Mouse (Mus musculus): ENCODE measurements around the gene Prr12. TPM values are rescaled to one million over a fixed set of nuclear protein-coding genes. Genes with fewer than 3 reads are reported as not detected.

Prr12 gene
- polyA plus RNA-seq, 1 experiment from 2014 or later: 13.1 TPM

GRCm38 (mm10) chr7:45047491-45047890 lies 5.2 kb downstream of the Prr12 start:
- Histone ChIP-seq H3K27ac (no peak overlapping the region), H3K4me3 (replicated peaks) (no peak overlapping the region), H3K9me3 (no peaks in the 10 kb centered on the region), H3K9ac (no peak overlapping the region), H3K4me1 (peaks cover 22% of the 10 kb centered on the region), H3K36me3 (replicated peaks) (peaks cover 81% of the 10 kb centered on the region), H3K27me3 (no peaks in the 10 kb centered on the region), H3K4me2 (no peak overlapping the region)
- WGBS: 98% methylated on average over 14 of the region's 14 CpGs
- no peak for ATAC-seq (ENCODE audit: low FRiP score)

- no peak overlapping the region for H3K27ac ChIP-seq
Observed at GRCm38 (mm10) chr7:45046853-45047350, 5.8 kb downstream of the Prr12 start.

GRCm38 (mm10) chr7:45045741-45046140 lies 6.9 kb downstream of the Prr12 start:
- Histone ChIP-seq H3K27ac (no peak overlapping the region), H3K4me3 (replicated peaks) (no peak overlapping the region), H3K9me3 (no peaks in the 10 kb centered on the region), H3K4me2 (no peak overlapping the region), H3K27me3 (no peaks in the 10 kb centered on the region), H3K4me1 (peaks cover 9% of the 10 kb centered on the region), H3K36me3 (replicated peaks) (peaks cover 99% of the 10 kb centered on the region), H3K9ac (no peak overlapping the region)
- no peak for ATAC-seq (ENCODE audit: low FRiP score)
- WGBS: 94% methylated on average over 22 of the region's 22 CpGs

More at GRCm38 (mm10) chr7:45046853-45047350, 5.8 kb downstream of the Prr12 start:
- no peak overlapping the region for H3K4me2 ChIP-seq
- peaks cover 87% of the 10 kb centered on the region for H3K36me3 ChIP-seq (replicated peaks)
- no peak overlapping the region for H3K4me3 ChIP-seq (replicated peaks)
- no peaks in the 10 kb centered on the region for H3K27me3 ChIP-seq
- H3K4me1 ChIP-seq: peaks cover 21% of the 10 kb centered on the region
- H3K9ac ChIP-seq: no peak overlapping the region
- no peak for ATAC-seq (ENCODE audit: low FRiP score)
- WGBS: 97% methylated on average over 26 of the region's 26 CpGs
- H3K9me3 ChIP-seq: no peaks in the 10 kb centered on the region

- H3K27ac ChIP-seq: no peak overlapping the region
- no peak overlapping the region for H3K4me2 ChIP-seq
- WGBS: 96% methylated on average over 14 of the region's 14 CpGs
- no peaks in the 10 kb centered on the region for H3K9me3 ChIP-seq
- H3K9ac ChIP-seq: no peak overlapping the region
- no peaks in the 10 kb centered on the region for H3K27me3 ChIP-seq
- no peak for ATAC-seq (ENCODE audit: low FRiP score)
- H3K4me3 ChIP-seq (replicated peaks): no peak overlapping the region
- 0 out of 2 replicates have a peak, but pooled peaks cover 2% of the 10 kb centered on the region for H3K4me1 ChIP-seq
- peaks cover 99% of the 10 kb centered on the region for H3K36me3 ChIP-seq (replicated peaks)
Observed at GRCm38 (mm10) chr7:45043307-45043706, 9.4 kb downstream of the Prr12 start.

GRCm38 (mm10) chr7:45040851-45041250 lies 11.8 kb downstream of the Prr12 start:
- whole genome bisulfite sequencing: 93% methylated on average over 9 of the region's 9 CpGs
- Histone ChIP-seq H3K27ac (0 out of 2 replicates have a peak overlapping the region, but pooled peaks have one; percentile 5), H3K4me2 (no peak overlapping the region), H3K9me3 (no peaks in the 10 kb centered on the region), H3K4me1 (no peaks in the 10 kb centered on the region), H3K9ac (no peak overlapping the region), H3K4me3 (replicated peaks) (no peak overlapping the region), H3K36me3 (replicated peaks) (peaks cover 99% of the 10 kb centered on the region), H3K27me3 (no peaks in the 10 kb centered on the region)
- ATAC-seq (ENCODE audit: low FRiP score): no peak

- no peak for ATAC-seq (ENCODE audit: low FRiP score)
- 92% methylated on average over 9 of the region's 9 CpGs for WGBS
- no peaks in the 10 kb centered on the region for H3K4me1 ChIP-seq
- no peak overlapping the region for H3K4me2 ChIP-seq
- H3K4me3 ChIP-seq (replicated peaks): no peak overlapping the region
- no peak overlapping the region for H3K9ac ChIP-seq
- H3K9me3 ChIP-seq: no peaks in the 10 kb centered on the region
- no peak overlapping the region for H3K27ac ChIP-seq
- H3K36me3 ChIP-seq (replicated peaks): peaks cover 99% of the 10 kb centered on the region
- H3K27me3 ChIP-seq: no peaks in the 10 kb centered on the region
Observed at GRCm38 (mm10) chr7:45038411-45038810, 14.3 kb downstream of the Prr12 start.

GRCm38 (mm10) chr7:45037720-45038361 lies 14.8 kb downstream of the Prr12 start:
- Histone ChIP-seq H3K4me2 (no peak overlapping the region), H3K27me3 (no peaks in the 10 kb centered on the region), H3K27ac (no peak overlapping the region), H3K9ac (no peak overlapping the region), H3K9me3 (no peaks in the 10 kb centered on the region), H3K36me3 (replicated peaks) (peaks cover 99% of the 10 kb centered on the region), H3K4me3 (replicated peaks) (no peak overlapping the region), H3K4me1 (no peaks in the 10 kb centered on the region)
- 71% methylated on average over 7 of the region's 7 CpGs for WGBS
- ATAC-seq (ENCODE audit: low FRiP score): peak; percentile 36; the same call in 1 of the 2 replicates

- Histone ChIP-seq H3K4me2 (no peak overlapping the region), H3K27me3 (no peaks in the 10 kb centered on the region), H3K9ac (no peak overlapping the region), H3K36me3 (replicated peaks) (peaks cover 99% of the 10 kb centered on the region), H3K27ac (no peak overlapping the region), H3K4me3 (replicated peaks) (no peak overlapping the region), H3K9me3 (no peaks in the 10 kb centered on the region), H3K4me1 (no peaks in the 10 kb centered on the region)
- 89% methylated on average over 11 of the region's 11 CpGs for WGBS
- no peak; the same call in 1 of the 2 replicates for ATAC-seq (ENCODE audit: low FRiP score)
Observed at GRCm38 (mm10) chr7:45036702-45037101, 16.0 kb downstream of the Prr12 start.

- no peaks in the 10 kb centered on the region for H3K9me3 ChIP-seq
- H3K27me3 ChIP-seq: no peaks in the 10 kb centered on the region
- WGBS: 97% methylated on average over 3 of the region's 3 CpGs
- no peaks in the 10 kb centered on the region for H3K4me1 ChIP-seq
- H3K9ac ChIP-seq: no peak overlapping the region
- ATAC-seq (ENCODE audit: low FRiP score): no peak
- H3K4me3 ChIP-seq (replicated peaks): no peak overlapping the region
- H3K27ac ChIP-seq: no peak overlapping the region
- H3K36me3 ChIP-seq (replicated peaks): peaks cover 99% of the 10 kb centered on the region
- H3K4me2 ChIP-seq: no peak overlapping the region
Observed at GRCm38 (mm10) chr7:45035631-45036030, 17.1 kb downstream of the Prr12 start.

GRCm38 (mm10) chr7:45033722-45034359 lies 18.8 kb downstream of the Prr12 start:
- peaks cover 99% of the 10 kb centered on the region for H3K36me3 ChIP-seq (replicated peaks)
- no peaks in the 10 kb centered on the region for H3K27me3 ChIP-seq
- H3K4me1 ChIP-seq: no peaks in the 10 kb centered on the region
- no peaks in the 10 kb centered on the region for H3K9me3 ChIP-seq
- ATAC-seq (ENCODE audit: low FRiP score): no peak
- H3K4me3 ChIP-seq (replicated peaks): no peak overlapping the region
- no peak overlapping the region for H3K4me2 ChIP-seq
- H3K27ac ChIP-seq: no peak overlapping the region
- no peak overlapping the region for H3K9ac ChIP-seq
- 96% methylated on average over 19 of the region's 19 CpGs for WGBS

- Histone ChIP-seq H3K36me3 (replicated peaks) (peaks cover 89% of the 10 kb centered on the region), H3K4me2 (no peak overlapping the region)
Observed at GRCm38 (mm10) chr7:45030857-45031256, 21.8 kb downstream of the Prr12 start.

GRCm38 (mm10) chr7:45029995-45030394 lies 22.7 kb downstream of the Prr12 start:
- Histone ChIP-seq H3K9me3 (no peaks in the 10 kb centered on the region), H3K9ac (no peak overlapping the region), H3K27ac (no peak overlapping the region), H3K27me3 (no peaks in the 10 kb centered on the region), H3K4me1 (no peaks in the 10 kb centered on the region; the same call in 1 of the 2 replicates), H3K4me3 (replicated peaks) (no peak overlapping the region), H3K4me2 (no peak overlapping the region), H3K36me3 (replicated peaks) (peaks cover 81% of the 10 kb centered on the region)
- 91% methylated on average over 6 of the region's 6 CpGs for WGBS
- ATAC-seq (ENCODE audit: low FRiP score): no peak

More at GRCm38 (mm10) chr7:45030857-45031256, 21.8 kb downstream of the Prr12 start:
- no peak overlapping the region for H3K4me3 ChIP-seq (replicated peaks)
- H3K27me3 ChIP-seq: no peaks in the 10 kb centered on the region
- H3K9ac ChIP-seq: no peak overlapping the region
- H3K9me3 ChIP-seq: no peaks in the 10 kb centered on the region
- 92% methylated on average over 8 of the region's 8 CpGs for WGBS
- H3K27ac ChIP-seq: no peak overlapping the region
- no peaks in the 10 kb centered on the region; the same call in 1 of the 2 replicates for H3K4me1 ChIP-seq
- ATAC-seq (ENCODE audit: low FRiP score): no peak

Measured in forebrain, embryonic 12.5 days (tissue).